Mouse (Mus musculus) embryonic facial prominence, embryonic 10.5 days (tissue): ENCODE data around the gene Pou2f2. TPM values are rescaled to one million over a fixed set of nuclear protein-coding genes. Genes with fewer than 3 reads are reported as not detected.

Experiments used
- DNase-seq: peaks from one replicate; pipeline ENCODE4 v3.0.0-alpha.2; 2017; ENCODE audit warnings: low spot score
- H3K27ac ChIP-seq: fragments of 300-500 bp; sonication (generic); replicated peaks from 2 replicates; pipeline ENCODE4 v1.5.1; 2016; ENCODE audit warnings: mild to moderate bottlenecking
- H3K27me3 ChIP-seq: fragments of 300-500 bp; sonication (generic); replicated peaks from 2 replicates; pipeline ENCODE4 v1.6.1; 2016; ENCODE audit warnings: low read depth, mild to moderate bottlenecking; ENCODE audit not compliant: poor library complexity, severe bottlenecking
- H3K36me3 ChIP-seq: fragments of 300-500 bp; sonication (generic); replicated peaks from 2 replicates; pipeline ENCODE4 v1.6.1; 2016; ENCODE audit warnings: mild to moderate bottlenecking, moderate library complexity
- H3K4me1 ChIP-seq: fragments of 300-500 bp; sonication (generic); 2 replicates; pipeline ENCODE4 v1.6.1; 2016
- H3K4me3 ChIP-seq: fragments of 300-500 bp; sonication (generic); 2 replicates; pipeline ENCODE4 v1.5.1; 2016; ENCODE audit warnings: mild to moderate bottlenecking, moderate library complexity
- H3K9me3 ChIP-seq: fragments of 300-500 bp; sonication (generic); 2 replicates; pipeline ENCODE4 v1.6.1; 2016; ENCODE audit warnings: mild to moderate bottlenecking
- WGBS: fragments of 180-500 bp; shearing (Covaris S2); methylation state at CpG from one replicate; pipeline ENCODE4 v1.1.7; 2016; 5-methylcytosine and 5-hydroxymethylcytosine counted together
- polyA plus RNA-seq: library from polyadenylated mRNA; unstranded; fragments of >200 nt; fragmentation: Nextera tagmentation; extraction: Ambion mirVana; gene quantifications from 2 replicates; pipeline ENCODE4 v1.2.1, GENCODE M21; 2016

The Pou2f2 gene
- polyA plus RNA-seq, result 4.9 and 6.2 TPM in 2 replicates

DNA sequence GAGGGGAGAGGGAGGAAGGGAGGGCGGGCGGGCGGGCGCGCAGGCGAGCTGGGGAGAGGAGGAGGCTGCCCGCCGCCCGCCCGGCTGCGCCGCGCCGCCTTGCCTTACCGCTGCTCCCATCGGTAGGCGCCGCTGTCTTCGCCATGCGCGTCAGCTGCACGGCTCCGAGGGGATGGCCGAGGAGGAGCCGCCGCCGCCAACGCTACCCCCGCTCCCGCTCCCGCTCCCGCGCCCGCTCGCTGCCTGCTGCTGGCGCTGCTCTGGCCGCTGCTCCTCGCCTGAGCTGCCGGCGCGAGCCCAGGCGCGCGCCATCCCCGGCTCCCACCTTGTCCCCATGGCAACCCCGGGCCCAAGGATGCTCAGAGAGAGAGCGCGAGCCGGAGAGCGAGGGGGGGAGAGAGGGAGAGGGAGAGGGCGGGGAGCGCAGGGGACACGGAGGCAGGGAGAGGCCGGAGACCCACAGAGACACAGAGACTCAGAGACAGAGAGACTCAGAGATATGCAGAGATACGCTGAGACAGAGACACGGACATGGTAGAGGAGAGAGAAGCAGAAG is at the start of gene Pou2f2:
Gene Pou2f2, minus strand, starts transcription at position 121 of the 556 bp plus-strand sequence.
- peaks cover 96% of the 10 kb centered on the region for H3K27me3 ChIP-seq
- 1% methylated on average over 50 of the region's 56 CpGs for WGBS
- H3K4me1 ChIP-seq, result peaks cover 45% of the 10 kb centered on the region
- peak within 1 kb of the TSS; percentile 69 for H3K4me3 ChIP-seq
- DNase-seq, result peak; percentile 91
- H3K27ac ChIP-seq, result peak within 1 kb of the TSS; percentile 80
- H3K9me3 ChIP-seq, result no peaks in the 10 kb centered on the region
- H3K36me3 ChIP-seq, result no peaks in the 10 kb centered on the region

DNA sequence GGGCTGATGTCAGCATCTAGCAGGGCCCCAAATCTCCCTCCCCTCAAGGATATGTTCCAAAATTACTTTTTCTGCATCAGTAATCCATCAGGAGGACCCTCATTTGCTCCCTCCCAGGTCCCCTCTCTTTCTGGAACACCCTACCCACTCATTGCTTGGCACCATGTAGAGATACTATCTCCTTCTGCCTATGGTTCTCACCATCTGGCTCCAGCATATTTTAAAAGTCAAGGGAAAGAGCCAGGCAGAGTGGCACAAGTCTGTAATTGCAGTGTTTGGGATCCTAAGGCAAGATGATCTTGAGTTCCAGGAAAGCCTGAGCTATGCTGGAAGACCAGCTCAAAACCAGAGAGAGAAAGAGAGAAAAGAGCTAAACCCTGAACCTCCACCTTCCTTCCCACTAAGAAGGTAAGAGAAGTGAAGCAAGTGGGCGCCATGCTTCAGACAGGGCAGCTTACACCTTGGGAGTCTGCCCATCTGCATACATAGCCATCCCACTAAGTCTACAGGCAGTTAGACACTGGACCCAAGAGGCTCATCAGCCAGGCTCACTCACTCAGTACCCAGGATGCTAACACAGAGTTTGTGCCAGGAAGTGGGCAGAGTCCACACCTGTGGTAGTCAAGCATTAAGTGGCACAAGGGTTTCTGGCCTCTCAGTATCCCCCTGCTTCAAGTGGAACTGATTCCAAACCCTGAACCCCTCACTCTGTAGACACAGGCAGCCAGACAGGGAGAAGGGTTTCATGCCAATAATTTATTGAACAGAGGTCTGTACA is 48.2 kb upstream of the Pou2f2 start:
- Histone ChIP-seq H3K36me3 (peaks cover 99% of the 10 kb centered on the region), H3K27ac (no peak overlapping the region), H3K27me3 (no peaks in the 10 kb centered on the region), H3K4me3 (no peak overlapping the region), H3K9me3 (no peaks in the 10 kb centered on the region), H3K4me1 (peaks cover under 1% of the 10 kb centered on the region)
- DNase-seq, result no peak
- WGBS, result 92% methylated on average over 1 of the region's 1 CpGs

DNA sequence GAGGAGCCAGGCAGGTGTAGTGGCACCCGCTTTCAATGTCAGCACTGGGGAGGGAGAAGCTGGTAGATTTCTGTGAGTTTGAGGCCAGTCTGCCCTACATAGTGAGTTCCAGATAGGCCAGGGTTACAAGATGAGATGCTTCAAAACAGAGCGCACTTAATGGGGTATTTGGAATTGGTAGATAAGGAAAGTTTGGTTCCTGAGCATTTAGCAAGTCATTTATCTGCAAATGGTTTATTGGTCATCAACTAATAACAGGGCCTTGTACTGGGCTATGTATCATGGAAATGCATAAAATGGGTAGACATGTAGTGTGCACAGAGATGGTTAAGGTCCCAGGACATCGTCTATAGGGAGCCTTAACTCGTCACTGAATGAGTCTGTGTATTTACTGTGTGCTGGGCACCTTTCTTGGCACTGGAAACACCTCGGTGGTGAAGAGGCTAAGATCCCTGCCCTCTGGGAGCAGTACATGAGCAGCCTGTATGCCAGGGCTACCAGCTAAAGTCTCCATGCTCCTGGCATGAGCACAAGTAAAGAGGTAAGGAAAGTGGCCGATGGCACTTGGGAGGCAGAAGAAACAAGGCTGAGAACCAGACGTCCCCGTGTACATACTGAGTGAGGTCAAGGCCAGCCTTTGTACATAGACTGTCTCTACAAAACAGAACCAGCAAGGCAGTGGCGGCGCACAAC is 42.9 kb upstream of the Pou2f2 start:
- no peaks in the 10 kb centered on the region for H3K9me3 ChIP-seq
- peaks cover 46% of the 10 kb centered on the region for H3K4me1 ChIP-seq
- H3K27me3 ChIP-seq, result no peaks in the 10 kb centered on the region
- no peak for DNase-seq
- H3K4me3 ChIP-seq, result peak overlapping the region; percentile 67
- H3K36me3 ChIP-seq, result peaks cover 49% of the 10 kb centered on the region
- 89% methylated on average over 10 of the region's 10 CpGs for whole genome bisulfite sequencing
- H3K27ac ChIP-seq, result peak overlapping the region; percentile 93; the same call in 1 of the 2 replicates

DNA sequence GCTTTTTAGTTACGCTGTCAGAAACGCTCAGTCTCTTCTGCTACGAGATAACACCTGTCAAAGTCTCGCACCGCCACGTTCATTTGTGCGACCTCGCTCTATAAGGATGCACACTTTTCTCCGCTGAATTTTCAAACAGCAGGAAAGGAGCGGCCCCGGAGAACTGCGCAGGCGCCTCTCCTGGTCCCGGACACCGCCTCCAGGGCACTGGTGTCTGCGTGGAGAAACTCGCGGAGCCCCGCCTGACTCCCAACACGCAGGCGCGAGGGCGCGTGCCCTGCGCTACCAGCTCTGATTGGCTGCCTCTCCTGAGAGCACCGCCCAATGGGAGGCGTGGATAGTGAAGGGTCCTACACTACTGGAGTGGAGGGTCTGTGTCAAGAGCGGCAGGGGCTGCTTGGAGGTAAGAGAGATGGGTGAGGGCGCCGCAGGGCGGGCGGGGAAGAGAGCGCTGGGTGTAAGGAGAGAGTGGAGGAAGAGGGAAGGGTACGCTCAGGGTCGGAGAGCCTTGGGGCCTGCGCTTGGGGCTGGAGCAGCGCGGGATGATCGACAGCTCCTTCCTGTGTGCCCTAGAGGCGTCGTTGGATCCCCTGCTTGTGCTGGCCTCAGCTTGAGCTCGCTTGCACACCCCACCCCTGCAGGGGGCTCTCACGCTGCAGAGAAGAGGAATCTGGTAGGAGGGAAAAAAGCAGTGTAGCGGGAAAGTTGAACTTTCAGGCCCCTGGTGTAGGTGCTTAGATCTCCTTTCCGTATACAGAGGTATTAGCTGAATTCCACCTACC is 41.8 kb upstream of the Pou2f2 start, which contains the start of gene Zfp526:
Gene Zfp526, plus strand, starts transcription at position 324 of the 782 bp plus-strand sequence.
- no peaks in the 10 kb centered on the region for H3K27me3 ChIP-seq
- peaks cover 47% of the 10 kb centered on the region for H3K4me1 ChIP-seq

DNA sequence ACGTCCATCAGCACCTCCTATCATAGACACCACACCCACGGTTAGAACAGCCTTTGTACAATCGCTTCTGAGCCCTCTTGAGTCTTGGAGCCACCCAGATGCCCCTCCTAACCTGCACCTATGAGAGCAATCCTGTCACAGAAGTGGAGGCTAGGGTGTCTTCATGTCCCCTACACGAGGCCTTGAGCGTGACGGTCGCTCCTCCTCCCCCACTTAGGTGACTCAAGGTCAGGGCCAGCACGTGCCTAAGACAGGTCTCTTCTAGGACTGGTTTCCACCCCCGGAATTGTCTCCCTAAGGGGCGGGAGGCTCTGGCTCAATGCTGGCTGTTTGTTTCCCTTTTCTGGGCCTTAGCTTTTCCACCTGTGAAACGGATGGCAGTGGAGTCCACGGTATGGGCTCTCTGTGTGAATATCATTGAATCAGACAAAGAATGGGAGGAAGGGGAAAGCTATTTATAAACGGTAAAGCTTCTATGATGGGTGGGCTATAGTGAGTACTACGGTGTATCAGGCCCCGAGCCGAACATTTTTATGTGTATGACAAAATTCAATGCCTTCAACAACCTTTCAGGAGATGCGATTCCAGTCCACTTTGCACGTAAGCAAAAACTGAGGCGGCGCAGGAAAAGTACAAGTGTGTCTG is 41.1 kb upstream of the Pou2f2 start, which contains the start of gene Dedd2:
Gene Dedd2, minus strand, starts transcription at position 159 of the 645 bp plus-strand sequence.
- Histone ChIP-seq H3K27me3 (no peaks in the 10 kb centered on the region), H3K9me3 (no peaks in the 10 kb centered on the region), H3K4me1 (peaks cover 47% of the 10 kb centered on the region), H3K36me3 (peaks cover 33% of the 10 kb centered on the region), H3K4me3 (peak within 1 kb of the TSS; percentile 67), H3K27ac (peak within 1 kb of the TSS; percentile 93)
- DNase-seq, result no peak
- WGBS, result 11% methylated on average over 20 of the region's 20 CpGs

More for the DNA sequence above, 41.8 kb upstream of the Pou2f2 start, which contains the start of gene Zfp526:
- WGBS, result under 1% methylated on average over 45 of the region's 45 CpGs
- peak within 1 kb of the TSS; percentile 67 for H3K4me3 ChIP-seq
- H3K36me3 ChIP-seq, result peaks cover 37% of the 10 kb centered on the region
- peak within 1 kb of the TSS; percentile 93 for H3K27ac ChIP-seq
- peak; percentile 99 for DNase-seq
- H3K9me3 ChIP-seq, result no peaks in the 10 kb centered on the region

DNA sequence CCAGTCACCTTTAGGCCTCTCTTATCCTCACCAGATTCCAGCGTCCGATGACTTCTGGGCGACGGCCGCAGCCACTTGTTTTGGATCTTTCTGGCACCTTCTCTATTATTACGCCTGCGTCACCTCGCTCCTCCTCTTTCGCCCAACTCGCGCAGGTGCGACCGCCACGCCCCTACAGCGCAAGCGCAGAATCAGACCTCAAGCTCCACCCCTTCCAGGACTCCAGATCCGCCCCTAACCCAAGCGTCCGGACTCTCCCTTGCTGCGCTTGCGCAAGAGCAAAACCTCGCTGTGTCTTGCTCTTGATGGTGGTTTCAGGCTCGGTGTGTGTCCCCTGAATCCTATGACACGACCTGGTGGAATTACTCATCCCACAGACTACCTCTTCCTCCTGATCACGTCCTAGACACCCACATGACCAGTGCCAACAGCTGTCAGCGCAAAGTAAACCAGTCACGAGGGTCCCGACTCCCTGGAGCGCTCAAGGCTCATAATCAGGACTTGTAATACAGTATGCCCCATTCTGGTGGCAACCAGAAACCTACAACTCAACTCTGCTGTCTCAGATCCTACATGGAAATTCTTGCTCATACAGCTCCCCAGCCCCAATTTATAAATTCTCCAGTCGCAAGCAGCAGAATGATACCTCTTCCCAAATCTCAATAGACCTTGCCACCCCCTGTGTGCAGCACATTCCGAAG is 40.4 kb upstream of the Pou2f2 start:
- H3K9me3 ChIP-seq, result no peaks in the 10 kb centered on the region
- peak overlapping the region; percentile 93 for H3K27ac ChIP-seq
- 4% methylated on average over 31 of the region's 31 CpGs for WGBS
- peak overlapping the region; percentile 67 for H3K4me3 ChIP-seq
- peaks cover 33% of the 10 kb centered on the region for H3K36me3 ChIP-seq
- H3K4me1 ChIP-seq, result peaks cover 47% of the 10 kb centered on the region
- DNase-seq, result peak; percentile 95
- no peaks in the 10 kb centered on the region for H3K27me3 ChIP-seq

DNA sequence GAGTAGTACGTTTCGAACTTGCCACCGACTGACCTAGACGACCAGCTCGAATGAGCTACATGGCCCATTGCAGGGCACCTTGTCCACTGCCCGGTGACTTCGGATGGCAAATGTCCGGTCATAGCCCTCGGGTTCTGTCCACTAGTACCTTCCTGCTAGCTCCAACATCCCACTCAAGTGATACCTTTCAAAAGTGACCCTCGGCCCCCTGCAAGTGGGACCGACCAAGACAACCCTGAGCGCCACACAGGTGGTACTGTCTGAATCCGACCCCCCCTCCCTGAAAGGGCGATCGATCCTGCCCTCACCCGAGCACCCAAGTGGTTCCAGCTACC is 39.9 kb upstream of the Pou2f2 start:
- Histone ChIP-seq H3K9me3 (no peaks in the 10 kb centered on the region), H3K27ac (peak overlapping the region; percentile 93), H3K36me3 (peaks cover 30% of the 10 kb centered on the region), H3K4me1 (peaks cover 47% of the 10 kb centered on the region), H3K4me3 (peak overlapping the region; percentile 67), H3K27me3 (no peaks in the 10 kb centered on the region)
- DNase-seq, result no peak
- WGBS, result under 1% methylated on average over 16 of the region's 16 CpGs

DNA sequence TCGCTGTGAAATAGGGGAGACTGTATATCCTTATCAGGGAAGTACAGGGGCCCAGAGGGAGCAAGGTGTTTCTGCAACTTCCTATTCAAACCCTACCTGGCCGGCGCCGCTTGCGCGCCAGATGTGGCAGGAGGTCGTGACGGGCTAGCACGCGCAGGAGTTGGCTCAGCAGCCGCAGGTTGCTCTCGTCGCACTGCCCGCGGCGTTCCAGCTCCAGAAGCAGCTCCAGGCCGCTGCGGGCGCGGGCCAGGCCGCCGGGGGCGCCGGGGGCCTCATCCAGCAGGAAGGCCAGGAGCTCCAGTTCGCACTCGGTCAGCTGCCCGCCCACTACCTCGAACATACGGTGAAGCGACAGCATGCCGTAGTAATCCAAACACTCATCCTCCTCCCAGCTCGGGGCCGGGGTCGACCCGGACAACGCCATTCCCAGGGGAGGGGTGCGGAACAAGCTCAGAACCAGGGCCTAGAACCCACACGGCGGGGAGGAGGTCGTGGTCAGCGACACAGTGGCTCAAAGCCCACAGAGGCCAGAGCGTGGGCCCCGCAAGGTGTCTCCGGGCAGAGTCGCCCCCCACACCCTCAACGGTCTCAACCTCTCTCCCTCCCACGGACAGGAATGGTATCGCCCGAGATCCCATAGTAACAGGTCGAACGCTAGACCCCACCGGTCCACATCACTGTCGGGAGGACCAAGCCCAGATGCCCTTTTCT is 39.3 kb upstream of the Pou2f2 start:
- no peaks in the 10 kb centered on the region for H3K9me3 ChIP-seq
- peak overlapping the region; percentile 67 for H3K4me3 ChIP-seq
- no peaks in the 10 kb centered on the region for H3K27me3 ChIP-seq
- peak overlapping the region; percentile 93 for H3K27ac ChIP-seq
- DNase-seq, result peak; percentile 86
- H3K36me3 ChIP-seq, result peaks cover 30% of the 10 kb centered on the region
- under 1% methylated on average over 53 of the region's 53 CpGs for WGBS
- H3K4me1 ChIP-seq, result peaks cover 47% of the 10 kb centered on the region

DNA sequence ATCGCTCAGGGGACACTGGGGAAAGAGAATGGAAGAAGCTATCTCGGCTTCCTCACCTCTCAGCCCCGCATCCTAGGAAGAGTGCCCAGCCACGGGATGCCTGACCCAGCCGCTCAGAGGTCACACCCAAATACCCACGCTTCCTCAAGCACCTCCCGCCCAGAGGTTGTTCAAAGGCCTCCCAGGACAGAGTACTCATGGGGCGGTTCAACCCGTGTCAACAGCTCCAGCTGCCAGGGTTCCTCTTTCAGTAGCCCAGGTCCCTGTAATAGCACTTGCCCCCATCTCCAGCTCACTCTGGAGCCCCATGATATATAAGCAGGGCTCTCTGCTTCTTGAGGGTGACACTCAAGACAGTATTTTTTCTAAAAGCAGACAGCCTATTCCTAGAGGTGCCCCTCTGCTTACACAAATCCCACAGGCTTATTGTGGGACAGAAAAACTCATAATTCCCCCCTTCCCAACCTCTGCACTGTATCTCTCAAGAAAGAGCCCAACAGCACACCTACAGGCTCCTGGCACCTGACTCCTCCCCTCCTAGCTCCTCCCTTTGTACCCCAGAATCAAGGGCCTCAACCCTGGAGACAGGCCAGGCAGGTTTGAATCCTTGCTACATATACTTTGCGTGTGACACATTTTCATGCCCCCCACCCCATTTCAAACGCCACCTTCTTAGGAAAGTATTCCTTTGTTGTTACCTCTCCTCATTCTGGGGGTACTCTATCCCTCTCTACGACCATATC is 38.3 kb upstream of the Pou2f2 start:
- Histone ChIP-seq H3K27ac (no peak overlapping the region), H3K9me3 (no peaks in the 10 kb centered on the region), H3K4me1 (peaks cover 47% of the 10 kb centered on the region), H3K27me3 (no peaks in the 10 kb centered on the region), H3K36me3 (peaks cover 23% of the 10 kb centered on the region), H3K4me3 (peak overlapping the region; percentile 67)
- no peak for DNase-seq
- WGBS, result 60% methylated on average over 12 of the region's 12 CpGs

DNA sequence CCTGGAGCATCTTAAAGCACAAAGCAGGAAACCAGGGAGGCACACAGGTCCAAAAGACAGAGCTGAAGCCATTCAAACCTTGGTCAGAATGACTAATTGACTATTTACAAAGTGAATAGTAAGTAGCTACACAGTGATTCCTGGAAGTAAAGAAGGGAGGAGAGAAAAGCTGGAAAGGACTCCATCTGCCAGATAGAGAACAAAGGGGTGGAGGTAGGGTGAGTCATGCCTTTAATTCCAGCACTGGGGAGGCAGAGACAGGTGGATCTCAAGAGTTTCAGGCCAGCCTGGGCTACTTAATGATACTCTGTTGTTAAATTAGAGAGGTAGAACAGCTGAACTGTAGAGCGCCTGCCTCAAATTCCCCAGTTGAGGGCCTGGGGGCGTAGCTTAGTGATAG is 34.6 kb upstream of the Pou2f2 start:
- Histone ChIP-seq H3K27me3 (no peaks in the 10 kb centered on the region), H3K4me1 (peaks cover 18% of the 10 kb centered on the region), H3K4me3 (no peak overlapping the region), H3K9me3 (no peaks in the 10 kb centered on the region), H3K27ac (no peak overlapping the region), H3K36me3 (peaks cover 43% of the 10 kb centered on the region)
- no peak for DNase-seq
- WGBS, result 84% methylated on average over 2 of the region's 2 CpGs
